Mouse (Mus musculus) spleen, adult 2 months (tissue): ENCODE results near the gene Ccdc97.

Experiments used
- CTCF ChIP-seq: fragments of 200-500 bp; IDR thresholded peaks from 2 replicates; pipeline ENCODE4 v1.5.1; 2011; ENCODE audit warnings: mild to moderate bottlenecking, inconsistent platforms; ENCODE audit not compliant: insufficient read depth, insufficient read length, insufficient replicate concordance; ENCODE audit errors: extremely low read depth
- POLR2A ChIP-seq: fragments of 200-500 bp; IDR thresholded peaks from 2 replicates; pipeline ENCODE4 v1.6.1; 2011; ENCODE audit warnings: low read depth, low read length, inconsistent platforms

- TF ChIP-seq POLR2A (no peak), CTCF (no peak)
Measured at GRCm38 (mm10) chr7:25679971-25680370, 38.9 kb downstream of the Ccdc97 start.
